Mouse (Mus musculus): ENCODE measurements around the gene Espl1.

Gene Espl1

DNA sequence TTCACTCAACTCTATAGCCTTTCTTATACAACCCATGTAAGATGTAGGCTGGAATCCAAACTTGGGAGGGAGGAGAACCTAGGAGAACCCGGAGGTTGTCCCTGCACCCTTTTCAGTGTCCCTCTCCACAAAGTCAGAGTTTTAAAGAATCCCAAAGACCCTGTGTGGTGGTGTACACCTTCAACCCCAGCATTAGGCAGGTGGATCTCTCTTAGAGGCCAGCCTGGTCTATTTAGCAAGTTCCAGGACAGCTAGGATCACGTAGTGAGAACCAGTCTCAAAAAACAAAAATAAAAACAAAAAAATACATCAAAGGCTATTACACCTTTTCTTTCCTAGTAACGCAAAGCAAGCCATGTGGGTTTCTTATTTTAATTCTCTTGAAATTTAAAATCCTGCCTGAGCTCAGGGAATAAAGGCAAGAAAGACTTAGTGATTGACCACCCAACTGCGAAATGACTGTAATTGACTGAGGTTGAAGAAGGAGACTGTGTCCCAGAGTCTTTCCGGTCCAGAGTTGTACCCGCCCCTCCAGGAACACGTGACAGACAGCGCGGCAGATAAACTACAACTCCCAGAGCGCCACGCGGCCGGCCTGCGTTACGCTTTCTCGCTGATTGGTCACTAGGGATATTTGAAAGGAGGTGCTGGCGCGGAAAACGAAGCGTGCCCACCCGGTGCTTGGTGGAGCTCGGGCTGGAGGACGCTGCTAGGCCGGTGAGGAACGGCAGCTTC lies at the start of gene Espl1:
Gene Espl1 (plus strand): TSS at position 634 of the 735 bp plus-strand sequence.
- DNase-seq (ENCODE audit: inconsistent age in 2 of 2, low spot score in 1 of 2): peak; percentile 93 to 97

DNA sequence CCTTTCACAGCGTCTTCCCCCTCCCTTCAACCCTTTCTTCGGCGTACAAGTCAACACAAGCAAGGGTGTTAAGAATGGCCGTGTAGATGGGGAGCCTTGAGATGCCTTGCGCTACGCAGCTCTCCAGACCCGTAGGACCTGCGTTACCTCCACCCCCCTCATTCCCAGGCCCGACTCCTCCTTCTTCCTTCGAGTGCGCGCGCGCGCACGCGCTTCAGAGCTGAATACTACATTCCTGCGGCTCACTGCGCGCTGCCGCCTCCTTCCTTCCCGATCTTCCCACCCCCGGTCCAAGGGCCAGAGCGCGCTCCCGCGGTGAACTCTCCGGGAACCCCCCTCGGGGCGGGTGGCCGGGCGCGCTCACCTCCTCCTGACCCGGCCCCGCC lies 49.2 kb upstream of the Espl1 start:
- DNase-seq (ENCODE audit: inconsistent age in 2 of 2, low spot score in 1 of 2): peak; percentile 97 to 98

DNA sequence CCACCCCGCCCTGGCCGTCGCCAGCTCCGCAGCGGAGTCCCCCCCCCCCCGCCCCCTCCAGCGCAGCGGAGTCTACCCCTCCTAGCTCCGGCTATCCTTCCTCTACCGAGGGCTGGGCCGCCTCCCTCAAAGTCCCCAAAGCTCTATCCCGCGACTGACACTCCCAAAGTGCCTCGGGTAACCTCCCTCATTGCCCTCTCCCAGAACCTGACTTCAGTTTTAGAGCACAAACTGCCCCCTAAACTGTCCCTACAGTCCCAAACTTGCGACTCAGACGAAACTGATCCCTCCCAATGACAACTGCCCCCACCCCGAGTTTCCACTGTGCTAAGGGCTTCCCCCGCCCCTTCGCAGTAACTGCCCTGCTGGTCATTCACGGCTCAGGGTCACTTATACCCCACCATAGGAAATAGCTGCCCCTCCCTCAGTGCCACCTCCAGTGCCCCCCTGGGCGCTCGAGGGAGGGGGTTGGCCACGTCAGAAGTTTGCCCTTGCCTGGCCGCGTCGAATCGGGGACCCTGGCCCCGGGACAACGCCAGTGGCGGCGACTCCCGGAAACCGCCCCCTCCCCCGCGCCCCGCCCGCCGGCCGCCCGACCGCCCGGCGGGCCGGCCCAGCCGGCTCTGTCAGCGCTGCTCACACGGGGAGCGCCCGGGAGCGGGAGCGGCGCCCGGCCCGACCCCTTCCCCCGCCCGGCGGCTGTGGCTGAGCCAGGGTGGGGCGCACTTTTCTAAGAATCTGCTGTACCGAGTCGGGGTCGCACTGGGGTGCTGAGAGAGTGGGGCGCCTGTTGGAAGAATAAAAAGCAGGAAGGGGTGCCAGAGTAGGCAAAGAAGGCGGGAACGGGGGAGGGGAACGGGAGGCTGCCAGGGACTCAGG lies 48.6 kb upstream of the Espl1 start:
- peak; percentile 84 to 95 for DNase-seq (ENCODE audit: inconsistent age in 2 of 2, low spot score in 1 of 2)

DNA sequence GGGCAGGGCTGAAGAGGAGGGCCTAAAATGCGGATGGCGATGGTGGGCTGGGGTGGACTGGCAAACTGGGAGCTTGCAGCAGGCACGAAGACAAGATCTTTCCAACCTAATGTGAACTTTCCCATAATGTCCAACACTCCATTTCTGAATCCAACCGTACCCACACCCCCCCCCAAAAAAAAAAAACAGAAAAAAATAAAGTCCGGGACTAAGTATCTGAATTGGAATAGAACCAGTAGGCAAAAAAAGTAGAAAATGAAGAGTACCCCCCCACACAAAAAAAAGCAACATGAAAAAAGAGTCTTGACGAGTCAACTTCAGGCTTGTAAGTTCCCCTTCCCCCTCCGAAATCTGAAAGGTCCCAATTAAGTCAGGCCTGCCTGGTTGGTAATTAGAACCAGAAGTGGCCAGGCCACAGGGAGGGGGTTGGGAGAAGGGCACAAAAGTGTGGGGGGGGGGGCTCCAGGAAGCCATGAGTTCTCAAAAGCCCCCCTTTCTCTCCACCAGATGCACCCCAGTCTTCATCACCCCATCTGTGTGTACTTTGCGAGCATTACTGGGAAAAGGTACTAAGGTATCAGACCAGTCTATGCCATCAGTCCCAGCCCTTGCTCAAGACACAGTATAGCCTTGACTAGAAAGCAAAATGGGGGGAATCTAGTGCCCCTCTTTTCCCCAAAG lies 47.8 kb upstream of the Espl1 start:
- DNase-seq (ENCODE audit: inconsistent age in 2 of 2, low spot score in 1 of 2): no peak

DNA sequence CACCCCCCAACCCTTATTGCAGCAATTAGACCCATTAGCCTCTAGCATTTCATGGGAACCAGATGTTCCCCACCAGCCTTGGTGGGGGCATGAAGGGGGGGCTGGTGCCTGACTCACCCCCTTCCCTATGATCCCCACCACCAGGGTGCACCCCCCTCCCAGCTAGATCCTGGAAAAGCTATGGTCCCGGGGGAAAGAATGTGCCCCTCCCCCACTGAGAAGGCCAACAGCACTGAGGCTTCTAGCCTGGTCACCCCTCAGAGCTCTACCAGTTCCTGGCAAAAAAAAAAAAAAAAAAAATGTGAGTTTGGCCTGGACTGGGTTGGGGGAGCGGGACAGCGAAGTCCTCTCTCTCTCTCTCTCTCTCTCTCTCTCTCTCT lies 47.3 kb upstream of the Espl1 start:
- peak in 1 of 2 experiments; percentile 46 for DNase-seq (ENCODE audit: inconsistent age in 2 of 2, low spot score in 1 of 2)

DNA sequence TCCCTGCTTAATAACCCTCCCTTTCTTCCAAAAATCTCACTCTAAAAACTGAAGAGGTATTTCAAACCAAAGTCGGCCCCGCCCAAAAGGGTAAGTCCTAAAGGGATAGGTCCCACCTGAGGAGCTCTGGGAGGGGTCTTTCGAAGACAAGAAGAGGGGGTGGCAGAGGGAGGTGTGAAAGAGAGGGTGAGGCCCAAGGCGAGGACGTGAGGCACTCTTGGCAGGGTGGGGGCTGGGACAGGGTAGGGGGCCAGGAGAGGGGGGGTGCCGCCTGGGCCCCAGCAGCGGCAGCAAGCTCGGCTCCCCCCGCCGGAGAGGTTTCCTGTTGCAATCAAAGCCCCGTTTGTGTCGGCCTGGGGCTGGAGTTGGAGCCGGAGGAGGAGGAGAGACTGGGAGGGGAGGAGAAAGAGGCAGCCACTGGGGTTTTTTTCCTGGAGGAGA lies 46.8 kb upstream of the Espl1 start:
- DNase-seq (ENCODE audit: inconsistent age in 2 of 2, low spot score in 1 of 2): peak; percentile 34 to 66

DNA sequence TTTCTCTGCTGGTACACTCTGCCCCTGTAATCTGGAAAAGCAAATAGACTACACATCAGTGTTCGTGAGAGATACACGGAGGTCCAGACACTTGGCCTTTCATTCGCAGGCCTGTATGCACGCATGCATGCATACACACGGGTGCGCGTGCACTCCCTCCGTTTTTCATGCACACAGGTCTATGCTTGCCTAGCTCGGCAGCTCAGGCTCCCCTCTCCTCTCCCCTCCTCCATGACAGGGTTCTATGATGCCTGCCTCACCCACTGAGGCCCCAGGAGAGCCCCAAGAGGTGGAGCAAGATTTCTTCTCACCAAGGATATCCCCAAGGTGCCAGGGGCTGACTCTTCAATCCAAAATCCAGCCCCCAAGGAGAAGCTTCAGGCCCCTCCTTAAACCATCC lies 46.1 kb upstream of the Espl1 start:
- peak in 1 of 2 experiments; percentile 41 for DNase-seq (ENCODE audit: inconsistent age in 2 of 2, low spot score in 1 of 2)

DNA sequence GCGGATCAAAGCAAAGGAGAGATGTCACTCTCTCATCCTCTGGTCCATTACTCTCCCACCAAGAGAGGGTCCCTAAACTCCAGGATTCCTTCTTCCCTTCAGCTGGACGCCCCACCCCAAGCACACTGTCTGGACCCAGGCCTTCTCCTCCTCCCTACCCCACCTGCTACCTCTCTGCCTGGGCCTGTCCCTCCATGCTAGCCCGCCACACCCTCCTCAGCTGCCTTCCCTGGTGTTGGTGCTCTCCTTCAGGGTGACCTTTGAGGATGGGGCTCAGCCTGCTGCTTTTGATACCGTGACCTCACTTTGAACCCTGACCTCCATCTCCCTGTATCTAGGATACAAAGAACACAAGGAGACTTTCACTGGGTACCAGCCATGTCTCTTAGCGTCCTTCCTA lies 45.5 kb upstream of the Espl1 start:
- DNase-seq (ENCODE audit: inconsistent age in 2 of 2, low spot score in 1 of 2): peak in 1 of 2 experiments; percentile 21

DNA sequence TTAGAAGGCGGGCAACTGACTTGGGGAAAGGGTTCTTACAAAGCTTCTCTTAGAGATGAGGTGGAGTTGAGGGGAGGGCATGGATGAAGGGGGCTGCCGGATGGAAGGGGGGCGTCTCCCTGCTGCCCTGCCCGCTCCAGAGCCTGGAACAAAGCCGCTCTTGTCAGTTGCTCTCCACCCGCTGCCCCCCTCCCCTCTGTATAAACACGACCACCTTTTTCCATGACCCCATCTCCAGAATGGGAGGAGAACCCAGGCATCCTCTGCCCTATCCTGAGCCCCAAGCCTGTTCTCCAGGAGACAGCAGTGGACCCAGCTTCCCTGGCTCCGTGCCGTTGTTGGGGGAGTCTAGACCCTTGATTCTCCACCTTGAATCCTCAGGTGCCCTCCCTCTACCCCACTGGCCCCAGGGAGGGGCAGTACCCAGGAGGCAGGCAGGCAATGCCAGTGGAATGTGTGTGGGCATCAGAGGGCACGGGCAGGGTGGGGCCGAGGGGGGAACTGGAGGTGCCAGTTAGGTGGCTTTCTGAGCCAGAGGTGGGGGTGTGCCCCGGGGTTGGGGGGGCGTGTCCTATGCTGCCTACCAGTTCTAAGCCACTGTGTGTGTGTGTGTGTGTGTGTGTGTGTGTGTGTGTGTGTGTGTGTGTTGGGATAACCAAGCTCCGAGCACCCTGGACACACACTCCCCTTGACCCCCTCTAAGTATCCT lies 40.4 kb upstream of the Espl1 start:
- peak in 1 of 2 experiments; percentile 28 for DNase-seq (ENCODE audit: inconsistent age in 2 of 2, low spot score in 1 of 2)

DNA sequence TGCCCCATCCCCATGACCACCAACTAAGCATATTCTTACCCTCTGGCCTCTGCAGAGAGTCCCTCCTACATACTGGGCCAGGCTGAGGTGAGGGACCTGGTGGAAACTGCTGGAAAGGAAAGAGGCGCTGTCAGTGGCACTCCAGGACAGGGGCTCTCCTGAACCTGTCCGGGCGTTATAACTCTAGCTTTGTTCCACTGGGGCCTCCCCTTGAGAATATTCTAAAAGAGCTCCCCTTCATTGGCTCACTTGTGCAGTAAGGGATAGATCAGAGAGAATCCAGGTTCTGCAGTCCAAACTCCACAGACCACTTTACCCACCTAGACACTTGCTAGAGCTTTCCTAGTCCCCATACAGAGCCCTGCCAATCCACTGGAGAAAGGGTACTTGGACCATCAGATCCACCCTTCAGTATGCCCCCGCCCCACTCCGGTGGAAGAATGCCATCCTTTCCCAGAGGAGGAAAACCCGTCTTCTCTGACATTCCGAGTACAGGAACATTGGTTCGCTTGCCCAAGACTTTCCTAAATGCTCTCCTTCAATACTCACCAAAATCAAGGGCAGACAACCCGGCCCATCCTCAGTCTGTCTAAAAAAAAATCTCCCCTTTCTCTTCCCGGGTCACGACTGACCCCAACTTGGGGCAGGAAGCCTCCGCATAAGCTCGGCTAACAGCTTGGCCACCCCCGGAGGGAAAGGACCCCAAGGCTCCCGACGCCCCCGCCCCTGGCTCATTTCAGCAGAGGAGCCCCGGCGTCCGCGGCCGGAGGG lies 39.5 kb upstream of the Espl1 start:
- peak; percentile 31 to 78 for DNase-seq (ENCODE audit: inconsistent age in 2 of 2, low spot score in 1 of 2)

DNA sequence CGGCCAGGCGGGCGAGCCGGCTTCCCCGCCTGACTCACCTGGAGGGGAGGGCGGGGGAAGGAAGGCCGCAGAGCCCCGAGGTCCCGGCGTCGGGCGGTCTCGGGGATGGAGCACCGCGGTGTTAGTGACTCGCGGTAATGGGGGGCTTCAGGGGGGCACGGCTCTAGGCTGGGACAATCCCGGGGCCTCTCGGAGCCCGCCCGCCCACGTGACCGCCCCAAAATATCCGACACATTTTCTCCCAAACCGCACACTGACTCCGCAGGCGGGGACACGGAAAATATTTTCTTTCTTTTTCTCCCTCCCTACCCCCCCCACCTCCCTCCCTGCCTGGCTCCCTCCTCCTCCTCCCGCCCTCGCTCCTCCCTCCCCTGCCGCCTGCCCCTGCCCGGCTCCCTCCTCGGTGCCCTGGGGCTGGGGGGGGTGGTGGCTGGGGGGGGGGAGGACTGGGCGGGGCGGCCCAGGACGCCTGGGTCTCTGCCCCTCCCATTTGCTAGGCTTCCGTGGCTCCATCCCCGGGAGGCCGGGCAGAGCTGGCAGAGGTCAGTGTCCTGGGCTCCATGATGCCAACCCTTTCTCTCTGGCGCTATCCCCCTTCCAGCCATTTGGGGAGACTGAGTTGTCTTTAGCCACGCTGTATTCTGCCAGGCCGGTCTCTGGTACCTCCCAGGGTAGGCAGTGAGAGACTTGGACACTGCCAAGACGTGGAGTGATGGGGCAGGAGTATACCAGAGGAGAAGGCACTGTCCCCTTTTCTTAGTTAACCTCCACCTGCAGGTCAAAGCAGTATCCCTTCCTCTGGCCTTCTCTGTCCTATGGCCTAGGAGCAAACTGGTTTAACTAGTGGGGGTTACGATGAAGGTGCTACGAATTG lies 38.6 kb upstream of the Espl1 start, which contains the start of gene Rarg:
Gene Rarg (minus strand): TSS at position 316 of the 874 bp plus-strand sequence.
- peak; percentile 80 to 84 for DNase-seq (ENCODE audit: inconsistent age in 2 of 2, low spot score in 1 of 2)

DNA sequence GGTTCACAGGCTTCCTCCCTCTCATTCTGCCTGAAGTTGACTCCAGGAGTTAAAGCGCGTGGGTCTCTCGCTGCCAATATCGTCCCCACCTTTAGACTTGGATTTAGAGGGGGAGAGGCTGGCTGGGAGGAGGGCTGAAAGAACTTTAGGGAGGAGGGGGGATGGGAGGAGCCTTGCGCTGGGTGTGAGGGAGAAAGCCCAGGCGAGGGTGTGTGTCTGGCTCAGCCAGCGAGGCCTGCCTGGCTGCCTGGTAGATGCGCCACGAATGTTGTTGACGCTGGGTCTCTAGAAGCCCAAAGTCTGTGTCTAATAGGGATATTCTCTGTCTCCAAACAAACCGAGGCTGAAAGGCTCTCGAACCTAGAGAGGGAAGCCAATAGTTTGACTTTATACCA lies 38.0 kb upstream of the Espl1 start:
- DNase-seq (ENCODE audit: inconsistent age in 2 of 2, low spot score in 1 of 2): peak; percentile 49 to 67

DNA sequence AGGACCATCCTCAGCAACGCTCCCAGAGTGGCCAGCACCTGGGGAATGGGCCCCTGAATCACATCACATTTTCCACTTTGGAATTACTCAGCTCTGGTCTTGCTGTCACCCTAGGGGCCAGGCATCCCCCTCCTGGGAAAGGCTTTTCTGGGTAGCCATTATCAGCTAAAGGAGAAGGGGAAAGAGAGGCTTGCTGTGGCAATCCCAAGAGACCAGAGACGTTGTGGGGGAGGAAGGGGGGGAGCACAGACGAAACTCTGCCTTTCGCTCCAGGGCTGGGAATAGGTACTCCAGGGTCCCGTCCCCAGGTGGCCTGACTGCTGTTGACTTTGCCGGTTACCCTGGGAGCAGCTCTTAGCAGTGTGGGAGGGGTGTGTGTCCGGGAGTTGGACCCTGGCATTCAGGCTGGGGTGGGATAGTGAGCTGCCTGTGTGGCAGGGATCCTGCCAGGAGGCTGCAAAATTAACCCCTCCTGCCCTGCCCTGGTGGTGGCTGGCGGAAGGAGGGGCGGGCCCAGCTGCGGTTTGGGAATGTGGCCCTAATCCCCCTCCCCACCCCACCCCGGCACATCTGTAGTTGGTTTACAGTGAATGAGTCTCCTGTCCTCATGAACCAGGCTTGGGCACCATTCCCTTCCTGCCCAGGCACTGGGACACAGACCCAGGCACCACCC lies 37.3 kb upstream of the Espl1 start:
- DNase-seq (ENCODE audit: inconsistent age in 2 of 2, low spot score in 1 of 2): peak in 1 of 2 experiments; percentile 41

DNA sequence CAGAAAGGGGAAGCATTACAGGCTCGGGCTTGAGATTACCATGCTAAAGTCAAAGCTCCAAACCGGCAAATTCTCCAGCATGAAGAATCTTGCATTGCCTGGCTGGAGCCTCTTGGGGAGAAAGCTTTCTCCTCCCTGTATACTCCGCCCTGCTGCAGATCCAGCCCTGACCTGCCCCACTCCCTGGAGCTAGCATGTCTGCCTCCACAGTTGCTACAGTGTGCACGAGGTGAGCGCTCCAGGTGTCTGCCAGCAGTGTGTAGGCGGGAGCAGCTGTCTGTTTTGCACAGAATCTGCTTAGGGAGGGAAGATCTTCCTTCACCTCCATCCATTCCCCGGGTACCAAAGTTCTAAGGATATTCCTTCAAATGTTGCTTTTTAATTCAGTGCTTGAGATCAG lies 33.5 kb upstream of the Espl1 start:
- no peak for DNase-seq (ENCODE audit: inconsistent age in 2 of 2, low spot score in 1 of 2)

DNA sequence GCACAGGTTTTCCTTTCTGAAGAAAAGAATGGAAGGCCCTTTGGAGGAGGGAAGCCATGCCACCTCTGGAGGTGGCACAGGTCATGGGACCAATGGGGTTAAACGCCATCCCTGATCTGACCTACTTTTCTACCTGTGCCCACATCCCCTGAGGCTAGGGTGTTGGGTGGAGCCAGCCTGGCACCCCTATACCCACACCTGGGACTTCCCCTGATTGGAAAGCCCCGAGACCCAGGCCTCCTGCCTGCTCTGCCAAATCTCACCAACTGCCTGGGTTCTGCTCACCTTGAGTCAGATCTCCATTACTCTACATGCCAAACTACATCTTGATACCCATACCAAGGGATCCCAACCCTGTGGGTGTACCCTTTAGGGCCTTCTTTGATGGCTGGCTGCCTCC lies 33.0 kb upstream of the Espl1 start:
- no peak for DNase-seq (ENCODE audit: inconsistent age in 2 of 2, low spot score in 1 of 2)

DNA sequence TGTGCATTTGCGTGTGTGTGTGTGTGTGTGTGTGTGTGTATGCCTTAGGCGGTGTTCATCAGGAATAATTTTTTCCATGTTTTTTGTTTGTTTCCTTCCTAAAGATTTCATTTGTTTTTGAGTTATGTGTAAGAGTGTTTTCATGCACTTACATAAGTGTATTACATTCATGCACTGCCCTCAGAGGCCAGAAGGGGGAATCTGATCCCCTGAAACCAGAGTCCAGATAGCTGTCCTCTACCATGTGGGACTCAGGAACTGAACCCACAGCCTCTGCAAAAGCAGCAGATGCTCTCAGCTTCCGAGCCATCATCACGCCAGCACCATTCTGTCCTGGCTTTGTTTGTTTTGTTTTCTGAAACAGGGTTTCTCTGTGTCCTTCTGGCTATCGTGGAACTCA lies 30.5 kb upstream of the Espl1 start:
- DNase-seq (ENCODE audit: inconsistent age in 2 of 2, low spot score in 1 of 2): no peak

DNA sequence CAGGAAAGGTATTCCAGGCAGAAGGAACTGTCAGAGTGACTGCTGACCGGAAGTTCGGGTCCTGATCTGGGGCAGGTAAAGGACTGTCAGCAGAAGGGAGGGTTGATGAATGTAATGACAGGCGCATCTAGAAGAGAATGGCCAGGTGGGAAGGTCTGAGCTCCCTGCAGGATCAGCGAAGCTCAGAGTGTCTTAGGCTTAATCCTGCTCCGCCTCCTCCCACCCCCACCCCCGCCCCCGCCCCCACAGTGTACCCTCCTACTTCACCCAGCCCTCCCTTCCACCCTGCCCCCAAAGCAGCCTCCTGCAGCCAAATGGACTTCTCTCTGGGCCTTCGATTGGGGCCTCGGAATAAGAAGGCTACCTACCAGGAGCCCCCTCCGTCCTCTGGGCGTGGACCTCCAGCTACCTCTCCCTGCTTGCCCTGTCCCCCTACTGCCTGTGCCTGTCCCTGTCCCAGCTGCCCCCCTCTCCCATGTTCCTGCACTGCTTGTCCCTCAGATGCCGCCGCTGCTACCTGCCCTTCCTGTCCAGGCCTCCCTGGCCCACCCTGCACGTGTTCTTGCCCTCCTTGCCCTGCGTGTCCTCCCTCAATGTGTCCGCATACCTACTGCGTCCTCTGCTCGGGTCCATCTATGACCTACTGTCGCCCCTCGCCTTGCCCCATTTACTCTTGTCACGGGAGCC lies 25.6 kb upstream of the Espl1 start, which contains the start of gene Gm9918:
Gene Gm9918 (plus strand): TSS at position 290 of the 687 bp plus-strand sequence.
- no peak for DNase-seq (ENCODE audit: inconsistent age in 2 of 2, low spot score in 1 of 2)

DNA sequence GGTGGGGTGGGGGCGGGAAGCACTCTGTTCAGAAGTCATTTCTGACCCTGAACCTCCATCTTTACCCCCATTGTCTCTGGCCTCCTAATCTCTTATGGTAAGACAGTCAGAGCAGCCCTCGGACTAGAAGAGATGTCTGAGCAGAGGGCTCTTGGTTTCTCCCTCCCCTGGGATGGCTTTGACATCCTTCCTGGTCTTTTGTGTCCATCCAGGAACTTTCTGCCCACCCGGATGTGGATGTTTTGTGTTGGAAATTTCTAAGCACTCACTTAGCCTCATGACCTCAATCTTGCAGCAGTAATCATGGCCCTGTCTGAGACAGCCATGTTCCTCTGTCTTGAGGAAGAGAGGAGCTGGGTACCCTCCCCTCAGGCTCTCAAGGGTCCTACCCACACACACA lies 24.6 kb upstream of the Espl1 start:
- DNase-seq (ENCODE audit: inconsistent age in 2 of 2, low spot score in 1 of 2): peak in 1 of 2 experiments; percentile 29

Data from adrenal gland, adult (tissue).